Mouse (Mus musculus): ENCODE measurements around the gene 4933427I04Rik.

GRCm38 (mm10) chr4:123905126-123905668 is 45.7 kb downstream of the 4933427I04Rik start:
- TF ChIP-seq CTCF (IDR thresholded peaks at IDR 0.05; ENCODE audit: insufficient read depth, low read depth, low read length) (no peak), POLR2A (IDR thresholded peaks at IDR 0.05; ENCODE audit: insufficient read depth, low read depth, low read length) (no peak)

Measured in olfactory bulb, adult 2 months (tissue).